Mouse (Mus musculus) ES-Bruce4 (cell line): Measurements from ENCODE around the gene Sco1. TPM values are rescaled to one million over a fixed set of nuclear protein-coding genes. Genes with fewer than 3 reads are reported as not detected.
A peak's percentile ranks its signal among the peaks of the same experiment; 100 is the strongest.

ENCODE experiments used
- H3K27ac ChIP-seq: 2 replicates; pipeline ENCODE4 v1.5.1; 2012; ENCODE audit warnings: low read length, inconsistent platforms; ENCODE audit not compliant: insufficient read depth
- H3K27me3 ChIP-seq: 2 replicates; pipeline ENCODE4 v1.6.1; 2012; ENCODE audit warnings: mild to moderate bottlenecking, low read length, inconsistent platforms; ENCODE audit not compliant: control insufficient read depth, poor library complexity, insufficient read depth, severe bottlenecking
- H3K36me3 ChIP-seq: 2 replicates; pipeline ENCODE4 v1.6.1; 2012; ENCODE audit warnings: inconsistent platforms, mild to moderate bottlenecking, low read length, moderate library complexity; ENCODE audit not compliant: control insufficient read depth, poor library complexity, insufficient read depth, severe bottlenecking
- H3K4me1 ChIP-seq: one replicate; pipeline ENCODE4 v1.8.1; 2011; ENCODE audit warnings: low read length; ENCODE audit not compliant: control insufficient read depth, insufficient read depth
- H3K4me3 ChIP-seq: 2 replicates; pipeline ENCODE4 v1.5.1; 2011; ENCODE audit warnings: low read depth, mild to moderate bottlenecking, low read length
- H3K9ac ChIP-seq: 2 replicates; pipeline ENCODE4 v1.6.1; 2012; ENCODE audit warnings: low read depth, mild to moderate bottlenecking, inconsistent platforms; ENCODE audit not compliant: poor library complexity, severe bottlenecking
- H3K9me3 ChIP-seq: replicated peaks from 2 replicates; pipeline ENCODE4 v1.6.1; 2012; ENCODE audit warnings: mild to moderate bottlenecking, low read length, inconsistent platforms; ENCODE audit not compliant: control insufficient read depth, poor library complexity, insufficient read depth, severe bottlenecking
- CTCF ChIP-seq: IDR thresholded peaks from one replicate; pipeline ENCODE4 v1.8.1; 2011; ENCODE audit warnings: low read depth, low read length
- EP300 ChIP-seq: IDR thresholded peaks from 2 replicates; pipeline ENCODE4 v1.6.1; 2011; ENCODE audit warnings: low read depth, low read length; ENCODE audit not compliant: insufficient read depth
- POLR2A ChIP-seq: IDR thresholded peaks from one replicate; pipeline ENCODE4 v1.8.1; 2011; ENCODE audit warnings: low read length; ENCODE audit not compliant: insufficient read depth
- polyA plus RNA-seq: library from polyadenylated mRNA; stranded (reverse); fragments of >200 nt; gene quantifications from 2 replicates; pipeline ENCODE4 v1.2.4, GENCODE M21; 2011; ENCODE audit warnings: low read depth; ENCODE audit not compliant: missing spikeins, insufficient read depth, insufficient read length

Gene Sco1
- polyA plus RNA-seq, 1 experiment: 44.2 TPM

GRCm38 (mm10) chr11:67036892-67037291, 15.6 kb upstream of the Sco1 start:
- H3K36me3 ChIP-seq: peaks cover 27% of the 10 kb centered on the region

GRCm38 (mm10) chr11:67039799-67040198, 12.7 kb upstream of the Sco1 start:
- Histone ChIP-seq H3K9ac (no peak overlapping the region), H3K4me3 (no peak overlapping the region), H3K36me3 (peaks cover 27% of the 10 kb centered on the region), H3K27ac (no peak overlapping the region), H3K27me3 (no peaks in the 10 kb centered on the region), H3K4me1 (no peaks in the 10 kb centered on the region), H3K9me3 (no peaks in the 10 kb centered on the region)
- TF ChIP-seq CTCF: peak; percentile 37
- TF ChIP-seq EP300: no peak

More at GRCm38 (mm10) chr11:67036892-67037291, 15.6 kb upstream of the Sco1 start:
- no peak overlapping the region for H3K9ac ChIP-seq
- H3K4me3 ChIP-seq: no peak overlapping the region
- H3K4me1 ChIP-seq: no peaks in the 10 kb centered on the region
- no peaks in the 10 kb centered on the region for H3K27me3 ChIP-seq
- TF ChIP-seq CTCF (no peak), POLR2A (no peak), EP300 (no peak)
- H3K9me3 ChIP-seq: no peaks in the 10 kb centered on the region
- no peak overlapping the region for H3K27ac ChIP-seq

- TF ChIP-seq EP300: no peak
- no peak for TF ChIP-seq CTCF
- no peak for TF ChIP-seq POLR2A
- Histone ChIP-seq H3K9me3 (no peaks in the 10 kb centered on the region), H3K27me3 (no peaks in the 10 kb centered on the region), H3K9ac (no peak overlapping the region), H3K4me1 (no peaks in the 10 kb centered on the region), H3K36me3 (peaks cover 27% of the 10 kb centered on the region), H3K27ac (no peak overlapping the region), H3K4me3 (no peak overlapping the region)
These were observed 12.0 kb upstream of the Sco1 start for GRCm38 (mm10) chr11:67040483-67040882.

- Histone ChIP-seq H3K9ac (peak overlapping the region; percentile 27; the same call in 1 of the 2 replicates), H3K27me3 (no peaks in the 10 kb centered on the region), H3K27ac (peak overlapping the region; percentile 68), H3K4me1 (no peaks in the 10 kb centered on the region), H3K4me3 (peak overlapping the region; percentile 38), H3K36me3 (peaks cover 24% of the 10 kb centered on the region), H3K9me3 (no peaks in the 10 kb centered on the region)
- TF ChIP-seq CTCF: no peak
- TF ChIP-seq POLR2A: no peak
- TF ChIP-seq EP300: no peak
These were observed 9.5 kb upstream of the Sco1 start for GRCm38 (mm10) chr11:67043007-67043406.

GRCm38 (mm10) chr11:67044959-67045358, 7.5 kb upstream of the Sco1 start:
- no peaks in the 10 kb centered on the region for H3K27me3 ChIP-seq
- TF ChIP-seq POLR2A (no peak), EP300 (no peak), CTCF (no peak)
- peaks cover 20% of the 10 kb centered on the region for H3K36me3 ChIP-seq
- no peaks in the 10 kb centered on the region for H3K9me3 ChIP-seq
- H3K4me1 ChIP-seq: peaks cover 3% of the 10 kb centered on the region
- no peak overlapping the region for H3K4me3 ChIP-seq
- no peak overlapping the region for H3K9ac ChIP-seq
- H3K27ac ChIP-seq: 0 out of 2 replicates have a peak overlapping the region, but pooled peaks have one; percentile 61

- Histone ChIP-seq H3K4me3 (no peak overlapping the region), H3K27me3 (no peaks in the 10 kb centered on the region), H3K9me3 (no peaks in the 10 kb centered on the region), H3K36me3 (0 out of 2 replicates have a peak, but pooled peaks cover 2% of the 10 kb centered on the region), H3K9ac (no peak overlapping the region), H3K27ac (no peak overlapping the region), H3K4me1 (peaks cover 3% of the 10 kb centered on the region)
- TF ChIP-seq POLR2A (no peak), CTCF (no peak), EP300 (no peak)
These were observed 5.3 kb upstream of the Sco1 start for GRCm38 (mm10) chr11:67047199-67047598.
